Comparison of ENCODE assay signal across 8 mouse cellular contexts in genomic region chr19:40589530-40589880, GRCm38 (mm10). TPM values are rescaled to one million over a fixed set of nuclear protein-coding genes. Genes with fewer than 3 reads are reported as not detected.
A peak's percentile ranks its signal among the peaks of the same experiment; 100 is the strongest.
DNase-seq lines count a peak whose midpoint lies in the region; ATAC-seq and TF ChIP-seq lines count a peak whose summit lies in the region.

No protein-coding gene starts in this region.

- 0 out of 2 replicates have a peak, but pooled peaks cover 8% of the 10 kb centered on the region for H3K4me1 ChIP-seq in lung, embryonic 14.5 days (ENCODE audit: insufficient read depth)
- no peaks in the 10 kb centered on the region; the same call in 1 of the 2 replicates for H3K4me1 ChIP-seq in embryonic fibroblast, embryonic 13.5 days (ENCODE audit: control insufficient read depth, insufficient read depth, low read length)
- H3K4me1 ChIP-seq in limb, embryonic 13.5 days, result peaks cover 13% of the 10 kb centered on the region
- H3K4me1 ChIP-seq in neural tube, embryonic 15.5 days, result peaks cover 25% of the 10 kb centered on the region

- H3K9me3 ChIP-seq in lung, embryonic 14.5 days (ENCODE audit: low read depth, low read length), result no peaks in the 10 kb centered on the region
- no peaks in the 10 kb centered on the region for H3K9me3 ChIP-seq in limb, embryonic 13.5 days
- H3K9me3 ChIP-seq in neural tube, embryonic 15.5 days (replicated peaks), result no peaks in the 10 kb centered on the region

- ATAC-seq in lung, embryonic 14.5 days (ENCODE audit: insufficient read depth), result no peak; the same call in 1 of the 2 replicates
- ATAC-seq in limb, embryonic 13.5 days (ENCODE audit: low FRiP score, low read depth), result no peak
- no peak for ATAC-seq in neural tube, embryonic 15.5 days (ENCODE audit: low FRiP score)

- no peaks in the 10 kb centered on the region for H3K27me3 ChIP-seq in lung, embryonic 14.5 days (ENCODE audit: insufficient read depth, low read length)
- H3K27me3 ChIP-seq in limb, embryonic 13.5 days, result no peaks in the 10 kb centered on the region
- H3K27me3 ChIP-seq in neural tube, embryonic 15.5 days (replicated peaks), result no peaks in the 10 kb centered on the region

- peak overlapping the region; percentile 54; the same call in 1 of the 2 replicates for H3K27ac ChIP-seq in lung, embryonic 14.5 days (ENCODE audit: low read depth)
- peak overlapping the region; percentile 68 for H3K27ac ChIP-seq in embryonic fibroblast, embryonic 13.5 days (ENCODE audit: insufficient read depth, low read length)
- H3K27ac ChIP-seq in limb, embryonic 13.5 days, result no peak overlapping the region; the same call in 1 of the 2 replicates
- peak overlapping the region; percentile 86 for H3K27ac ChIP-seq in neural tube, embryonic 15.5 days (replicated peaks)

- under 1% methylated on average over 10 of the region's 10 CpGs for WGBS in lung, embryonic 14.5 days
- WGBS in limb, embryonic 13.5 days, result 0% methylated on average over 10 of the region's 10 CpGs
- WGBS in neural tube, embryonic 15.5 days, result 0% methylated on average over 10 of the region's 10 CpGs

- H3K4me2 ChIP-seq in lung, embryonic 14.5 days, result peak overlapping the region; percentile 88
- peak overlapping the region; percentile 83 for H3K4me2 ChIP-seq in limb, embryonic 13.5 days (replicated peaks)
- H3K4me2 ChIP-seq in neural tube, embryonic 15.5 days, result peak overlapping the region; percentile 80

- peak; percentile 9 for DNase-seq in lung, embryonic 14.5 days
- DNase-seq in lung, postnatal 4 days, result no peak
- DNase-seq in gastrocnemius, postnatal 25 days, result no peak
- no peak for DNase-seq in gastrocnemius, postnatal 4 days (ENCODE audit: low spot score in 2 of 2)
- DNase-seq in MN1 (ENCODE audit: low spot score), result no peak

- peak; percentile 45 for TF ChIP-seq POLR2A in embryonic fibroblast, embryonic 13.5 days (IDR thresholded peaks at IDR 0.05; ENCODE audit: low read depth, low read length)

- H3K9ac ChIP-seq in lung, embryonic 14.5 days, result peak overlapping the region; percentile 52
- peak overlapping the region; percentile 61 for H3K9ac ChIP-seq in limb, embryonic 13.5 days
- peak overlapping the region; percentile 81 for H3K9ac ChIP-seq in neural tube, embryonic 15.5 days (replicated peaks)

- H3K36me3 ChIP-seq in lung, embryonic 14.5 days (ENCODE audit: insufficient read depth), result peaks cover 14% of the 10 kb centered on the region; the same call in 1 of the 2 replicates
- peaks cover 10% of the 10 kb centered on the region for H3K36me3 ChIP-seq in limb, embryonic 13.5 days
- H3K36me3 ChIP-seq in neural tube, embryonic 15.5 days, result 0 out of 2 replicates have a peak, but pooled peaks cover 15% of the 10 kb centered on the region

- no peak for TF ChIP-seq CTCF in lung, embryonic 14.5 days (IDR thresholded peaks at IDR 0.05; ENCODE audit: low read depth)
- no peak for TF ChIP-seq CTCF in embryonic fibroblast, embryonic 13.5 days (IDR thresholded peaks at IDR 0.05; ENCODE audit: borderline replicate concordance, insufficient read depth, low read length)

- peak overlapping the region; percentile 68 for H3K4me3 ChIP-seq in lung, embryonic 14.5 days (ENCODE audit: low read depth, low read length)
- H3K4me3 ChIP-seq in embryonic fibroblast, embryonic 13.5 days (ENCODE audit: insufficient read depth, low read length), result peak overlapping the region; percentile 46
- peak overlapping the region; percentile 87 for H3K4me3 ChIP-seq in limb, embryonic 13.5 days
- peak overlapping the region; percentile 77 for H3K4me3 ChIP-seq in neural tube, embryonic 15.5 days (replicated peaks)

RNA-seq across cellular contexts. Expression of gene Aldh18a1, which starts 1.2 kb away (rescaled TPM):
- polyA plus RNA-seq in lung, embryonic 14.5 days (2014; fragmentation: Nextera tagmentation; extraction: Ambion mirVana), result 70.1 TPM in 2 replicates
- polyA plus RNA-seq in embryonic fibroblast, embryonic 13.5 days (2011; ENCODE audit: insufficient read length, low read depth, missing spikeins), result 118 and 166 TPM in 2 replicates
- polyA plus RNA-seq in limb, embryonic 13.5 days (2015; fragmentation: Nextera tagmentation; extraction: Ambion mirVana), result 80.7 and 82.5 TPM in 2 replicates
- polyA plus RNA-seq in neural tube, embryonic 15.5 days (2015; fragmentation: Nextera tagmentation; extraction: Ambion mirVana), result 43.0 and 49.1 TPM in 2 replicates
- total RNA-seq in gastrocnemius, postnatal 25 days (2021), result 1 to 10 TPM; 5.2 to 6.5 TPM
- total RNA-seq in gastrocnemius, postnatal 4 days (2021), result 10 to 100 TPM; 29.3 to 30.2 TPM

RNA-seq across cellular contexts. Expression of gene Tctn3, which starts 22.5 kb away (rescaled TPM):
- 10.4 and 11.2 TPM in 2 replicates for polyA plus RNA-seq in lung, embryonic 14.5 days (2014; fragmentation: Nextera tagmentation; extraction: Ambion mirVana)
- polyA plus RNA-seq in embryonic fibroblast, embryonic 13.5 days (2011; ENCODE audit: insufficient read length, low read depth, missing spikeins), result 7.2 and 8.4 TPM in 2 replicates
- polyA plus RNA-seq in limb, embryonic 13.5 days (2015; fragmentation: Nextera tagmentation; extraction: Ambion mirVana), result 13.4 and 14.6 TPM in 2 replicates
- polyA plus RNA-seq in neural tube, embryonic 15.5 days (2015; fragmentation: Nextera tagmentation; extraction: Ambion mirVana), result 13.7 and 14.8 TPM in 2 replicates
- 1 to 10 TPM; 1.4 to 2.2 TPM for total RNA-seq in gastrocnemius, postnatal 25 days (2021)
- total RNA-seq in gastrocnemius, postnatal 4 days (2021), result 1 to 10 TPM; 5.5 to 7.6 TPM

RNA-seq across cellular contexts. Expression of gene Entpd1, which starts 22.7 kb away (rescaled TPM):
- polyA plus RNA-seq in lung, embryonic 14.5 days (2014; fragmentation: Nextera tagmentation; extraction: Ambion mirVana), result 12.7 and 15.4 TPM in 2 replicates
- 0.97 and 3.2 TPM in 2 replicates for polyA plus RNA-seq in embryonic fibroblast, embryonic 13.5 days (2011; ENCODE audit: insufficient read length, low read depth, missing spikeins)
- 5.5 and 7.0 TPM in 2 replicates for polyA plus RNA-seq in limb, embryonic 13.5 days (2015; fragmentation: Nextera tagmentation; extraction: Ambion mirVana)
- 7.0 and 10.4 TPM in 2 replicates for polyA plus RNA-seq in neural tube, embryonic 15.5 days (2015; fragmentation: Nextera tagmentation; extraction: Ambion mirVana)
- 10 to 100 TPM; 13.7 to 15.8 TPM for total RNA-seq in gastrocnemius, postnatal 25 days (2021)
- total RNA-seq in gastrocnemius, postnatal 4 days (2021), result 10 to 100 TPM; 29.3 to 31.0 TPM
